Mouse (Mus musculus): ENCODE results near the gene Fkbpl. TPM values are rescaled to one million over a fixed set of nuclear protein-coding genes. Genes with fewer than 3 reads are reported as not detected.

Gene Fkbpl
- total RNA-seq, 2 experiments from 2014 or later: 11.8 to 14.8 TPM

DNA sequence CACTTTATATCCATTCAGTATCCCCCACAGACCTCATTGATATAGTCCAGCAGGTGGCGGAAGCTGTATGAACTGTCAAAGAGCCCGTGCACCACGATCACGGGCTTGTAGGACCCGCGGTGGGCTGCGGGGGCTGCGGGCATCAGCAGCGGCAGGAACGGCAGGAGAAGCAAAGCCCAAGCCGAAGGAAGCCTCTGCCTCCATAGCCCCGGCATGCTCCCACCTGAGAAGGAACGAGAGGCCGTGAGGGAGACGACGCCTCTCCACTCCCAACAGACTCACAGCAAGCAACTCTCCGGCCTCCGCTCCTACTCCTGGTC is 17.8 kb upstream of the Fkbpl start:
- peak in 1 of 2 experiments; percentile 56 for DNase-seq (ENCODE audit: low spot score in 2 of 2)

DNA sequence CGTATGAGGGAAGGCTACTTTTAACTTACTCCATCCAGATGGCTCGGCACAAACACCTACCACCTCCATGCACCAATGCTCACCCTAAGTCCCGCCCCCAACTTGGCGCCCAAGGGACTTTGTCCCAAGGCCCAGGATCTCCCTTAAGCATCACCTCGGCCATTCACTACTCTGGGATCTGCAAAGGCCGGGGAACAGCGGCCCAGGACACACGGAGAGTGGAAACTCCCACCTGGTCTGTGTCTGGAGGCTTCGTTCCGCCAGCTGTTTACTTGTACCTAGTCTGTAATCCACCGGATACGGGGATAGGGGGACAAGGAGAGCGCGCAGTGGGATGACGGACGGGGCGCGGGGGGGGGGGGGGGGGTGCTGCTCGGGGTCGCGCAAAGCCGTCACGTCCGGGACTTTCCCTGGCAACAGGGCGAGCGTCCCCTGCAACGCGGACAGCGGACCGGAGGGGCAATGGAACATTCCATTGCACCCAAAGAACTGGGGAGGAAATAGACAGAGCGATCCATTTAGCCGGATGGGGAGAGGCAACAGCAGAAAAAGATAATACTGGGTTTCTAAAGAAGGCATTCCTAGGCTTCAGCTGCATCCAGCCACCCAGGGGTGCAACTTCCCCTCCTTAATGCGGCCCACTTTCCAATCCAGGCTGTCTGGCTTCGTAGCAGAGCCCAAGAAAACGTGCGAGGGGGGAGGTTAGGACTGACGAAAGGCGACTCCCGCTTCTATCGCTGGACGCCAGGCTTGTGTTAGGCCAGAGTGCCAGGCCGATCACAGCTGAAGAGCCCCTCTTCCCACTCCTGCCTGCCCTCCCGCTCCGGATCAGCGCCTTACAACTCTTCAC is 17.2 kb upstream of the Fkbpl start:
- DNase-seq (ENCODE audit: low spot score in 2 of 2): peak; percentile 79 to 88

DNA sequence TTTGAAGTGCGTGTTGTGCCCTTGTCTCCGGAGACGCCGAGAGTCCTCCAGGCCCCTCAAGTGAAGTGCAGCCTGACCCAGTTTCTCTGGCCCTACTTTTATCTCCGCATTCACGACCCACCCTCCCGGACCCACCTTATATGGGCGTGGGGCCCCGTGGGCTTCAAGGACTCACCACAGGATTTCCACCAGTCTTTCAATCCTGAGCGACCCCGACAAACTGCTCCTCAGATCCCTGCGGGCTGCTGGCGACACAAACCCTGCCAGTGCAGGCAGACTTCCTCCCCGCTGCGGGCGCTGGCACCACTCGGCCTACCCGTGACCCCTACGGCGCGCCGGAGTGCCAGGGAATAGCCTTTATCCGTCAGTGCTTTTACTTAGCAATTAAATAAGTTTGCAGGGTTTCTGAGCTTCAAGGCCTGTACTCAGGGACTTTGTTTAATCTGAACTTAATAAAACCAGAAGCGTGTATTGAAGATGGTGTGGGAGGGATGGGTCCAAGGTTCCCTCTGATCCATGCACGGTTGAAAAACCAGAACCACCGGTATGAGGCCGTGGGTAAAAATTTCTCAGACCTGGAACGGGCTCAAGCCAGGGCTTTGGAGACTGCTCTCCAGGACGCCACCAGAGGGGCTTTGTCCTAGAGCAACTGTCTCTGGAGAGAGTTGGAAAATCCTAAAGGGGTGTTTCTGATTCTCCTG is 16.5 kb upstream of the Fkbpl start, which contains the start of gene Ppt2:
Ppt2 (minus strand) TSS at position 568 of the 701 bp plus-strand sequence.
- peak; percentile 55 to 62 for DNase-seq (ENCODE audit: low spot score in 2 of 2)

DNA sequence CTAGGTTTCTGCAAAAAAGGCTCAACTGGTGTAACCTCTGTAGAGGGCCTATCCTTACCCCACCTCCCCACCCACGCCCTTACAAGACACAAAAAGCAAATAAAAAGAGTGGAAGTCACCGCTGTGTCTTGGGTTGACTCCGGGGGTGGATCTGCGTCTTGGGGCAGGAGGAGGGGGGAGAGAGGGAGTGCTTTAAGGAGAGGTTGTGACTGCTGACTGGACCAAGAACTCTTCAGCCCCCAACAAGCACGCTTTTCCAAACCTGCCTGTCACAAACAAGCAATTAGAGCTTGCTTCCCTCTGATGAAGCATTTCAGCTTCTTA is 16.0 kb upstream of the Fkbpl start:
- no peak for DNase-seq (ENCODE audit: low spot score in 2 of 2)

DNA sequence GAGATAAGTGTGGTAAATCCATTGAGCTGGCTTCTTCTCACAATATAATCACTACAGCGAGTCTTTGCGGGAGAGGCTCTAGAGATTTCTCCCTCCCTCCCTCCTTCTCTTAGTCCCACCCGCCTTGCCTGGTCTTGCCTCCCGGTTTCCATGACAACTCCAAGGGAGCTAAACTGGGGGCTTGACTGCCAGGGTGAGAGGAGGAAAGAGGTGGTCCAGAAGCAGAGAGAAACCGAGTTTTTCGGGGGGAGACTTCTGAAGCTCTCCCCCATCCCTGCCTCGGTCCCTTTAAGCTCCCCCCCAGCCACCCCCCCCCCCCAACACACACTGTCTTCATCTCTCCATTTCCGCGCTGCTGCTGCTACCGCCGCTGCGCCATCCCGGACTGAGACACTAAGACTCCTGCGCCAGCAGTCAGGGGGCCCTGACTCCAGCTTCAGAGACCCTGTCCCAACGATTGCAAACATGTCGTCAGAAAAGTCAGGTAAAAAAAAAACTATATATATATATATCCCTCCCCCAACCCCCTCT is 15.3 kb upstream of the Fkbpl start, which contains the start of gene Prrt1:
Prrt1 (plus strand) TSS at position 313 of the 531 bp plus-strand sequence.
- DNase-seq (ENCODE audit: low spot score in 2 of 2): peak in 1 of 2 experiments; percentile 60

DNA sequence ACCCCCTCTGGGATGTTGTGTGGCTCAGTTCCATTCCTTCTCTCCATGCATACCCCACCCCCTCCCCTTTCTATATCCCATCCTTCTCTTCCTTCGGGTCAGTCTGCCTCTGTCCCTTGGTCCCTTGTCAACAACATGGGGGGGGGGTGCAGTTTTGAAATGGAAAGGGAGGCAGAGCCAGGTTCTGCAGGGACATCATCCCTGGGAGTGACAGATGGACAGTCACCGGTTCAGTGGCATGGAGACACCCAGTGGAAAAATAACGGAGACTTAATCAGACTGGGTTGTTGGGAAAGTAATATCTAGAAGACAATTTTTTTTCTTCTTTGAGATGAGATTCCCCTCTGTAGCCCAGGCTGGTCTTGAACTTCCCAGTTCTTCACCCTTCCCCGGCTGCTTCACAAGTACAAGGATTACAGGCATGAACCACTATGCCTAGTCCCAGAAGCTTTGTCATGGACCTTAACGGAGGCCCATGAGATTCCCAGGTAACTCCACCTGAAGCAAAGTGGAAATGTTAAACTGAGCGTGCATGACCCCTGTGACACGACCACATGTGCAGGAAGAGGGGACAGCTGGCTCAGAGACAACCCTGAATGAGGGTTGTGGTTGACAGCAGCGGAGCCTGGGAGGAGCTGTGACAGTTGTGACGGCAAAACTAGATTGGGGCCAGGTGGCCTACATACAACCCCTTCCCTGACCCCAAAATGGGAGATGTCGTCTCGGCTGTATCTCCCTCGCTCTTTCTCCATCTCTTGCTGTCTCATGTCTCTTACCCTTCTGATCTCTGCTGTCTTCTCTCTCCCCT is 14.6 kb upstream of the Fkbpl start:
- DNase-seq (ENCODE audit: low spot score in 2 of 2): no peak

DNA sequence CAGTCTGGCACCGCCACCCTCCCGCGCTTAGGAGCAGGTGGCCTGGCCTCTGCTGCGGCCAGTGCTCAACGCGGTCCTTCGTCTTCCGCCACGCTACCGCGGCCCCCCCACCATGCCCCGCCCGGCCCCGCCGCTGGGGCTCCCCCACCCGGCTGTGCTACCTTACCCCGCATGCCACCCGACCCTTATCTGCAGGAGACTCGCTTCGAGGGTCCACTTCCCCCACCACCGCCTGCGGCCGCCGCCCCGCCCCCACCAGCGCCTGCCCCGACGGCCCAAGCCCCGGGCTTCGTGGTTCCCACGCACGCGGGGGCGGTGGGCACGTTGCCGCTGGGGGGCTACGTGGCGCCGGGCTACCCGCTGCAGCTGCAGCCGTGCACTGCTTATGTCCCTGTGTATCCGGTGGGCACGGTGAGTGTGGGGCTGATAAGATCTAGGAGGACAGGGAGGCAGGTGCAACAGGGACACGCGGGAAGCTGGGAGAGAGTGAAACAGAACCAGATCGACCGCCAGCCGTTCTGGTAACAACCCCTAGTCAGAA is 13.7 kb upstream of the Fkbpl start:
- peak in 1 of 2 experiments; percentile 57 for DNase-seq (ENCODE audit: low spot score in 2 of 2)

DNA sequence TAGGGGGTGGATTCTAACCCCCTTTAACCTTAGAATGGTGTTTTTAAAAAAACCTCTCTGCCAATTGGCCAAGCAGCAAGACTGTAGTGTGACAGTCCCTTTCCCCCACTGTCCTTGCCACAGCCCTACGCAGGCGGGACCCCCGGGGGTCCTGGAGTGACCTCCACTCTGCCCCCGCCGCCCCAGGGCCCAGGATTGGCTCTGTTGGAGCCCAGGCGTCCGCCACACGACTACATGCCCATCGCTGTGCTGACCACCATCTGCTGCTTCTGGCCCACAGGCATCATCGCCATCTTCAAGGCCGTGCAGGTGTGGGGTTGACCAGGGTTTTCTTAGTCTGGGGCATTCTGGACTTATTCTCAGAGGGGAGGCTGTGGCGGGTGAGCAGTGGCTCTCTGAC is 12.9 kb upstream of the Fkbpl start:
- DNase-seq (ENCODE audit: low spot score in 2 of 2): no peak

DNA sequence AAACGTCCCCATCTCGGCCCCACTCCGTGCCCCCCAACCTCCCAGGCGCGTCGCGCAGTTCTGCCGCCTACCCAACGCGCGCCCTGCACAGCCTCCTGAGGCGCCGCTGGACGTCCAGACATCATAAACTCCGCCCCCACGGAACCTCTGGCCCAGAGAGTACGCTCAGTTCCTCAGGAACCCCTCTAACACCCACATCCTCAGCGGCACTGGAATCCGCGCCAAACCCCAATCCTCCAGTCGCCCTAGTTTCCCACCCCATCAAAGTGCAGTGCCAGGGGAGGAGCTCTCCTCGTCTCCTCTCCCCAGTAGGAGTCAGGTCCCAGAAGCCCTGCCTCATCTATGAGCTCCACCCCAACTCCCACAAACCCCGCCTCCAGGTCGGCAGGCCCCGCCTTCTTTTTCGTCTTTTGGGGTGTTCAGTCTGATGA is 12.3 kb upstream of the Fkbpl start:
- peak; percentile 79 to 85 for DNase-seq (ENCODE audit: low spot score in 2 of 2)

DNA sequence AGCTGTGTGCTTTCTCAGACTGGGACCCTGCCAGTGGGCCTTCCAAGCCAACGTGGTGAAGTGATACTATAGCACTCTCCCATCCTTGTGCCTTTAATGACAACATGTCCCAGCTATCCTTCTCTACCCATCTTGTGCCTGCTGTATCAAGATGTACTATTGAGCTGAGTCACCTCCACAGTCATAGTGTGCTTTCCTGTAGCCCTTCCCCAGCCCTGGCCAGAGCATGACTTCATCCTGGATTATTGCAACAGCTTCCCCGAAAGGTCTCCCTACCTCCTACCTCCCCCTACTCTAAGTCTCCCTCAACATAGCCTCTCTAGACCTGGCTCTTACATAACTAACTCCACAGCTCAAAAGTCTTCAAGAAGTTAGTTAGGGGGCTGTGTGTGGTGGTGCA is 8.9 kb upstream of the Fkbpl start:
- no peak for DNase-seq (ENCODE audit: low spot score in 2 of 2)

DNA sequence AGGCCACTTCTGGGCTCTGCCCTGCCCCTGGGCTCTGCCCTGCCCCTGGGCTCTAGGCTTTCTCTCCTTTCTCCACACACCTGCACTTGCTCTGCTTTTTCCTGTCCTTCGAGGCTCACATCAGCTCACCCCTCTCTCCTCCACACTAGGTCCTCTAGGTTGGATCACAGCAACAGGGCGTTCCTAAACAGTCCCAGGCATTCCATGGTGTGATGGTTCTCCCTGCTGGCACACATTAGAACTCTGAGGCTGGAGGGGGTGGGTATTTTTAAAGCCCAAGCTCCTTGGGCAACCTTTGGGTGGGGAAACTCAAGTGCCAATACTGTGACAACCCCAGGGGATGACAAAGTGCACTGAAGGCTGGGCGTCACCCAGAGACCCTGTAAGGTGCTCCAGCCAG is 7.1 kb upstream of the Fkbpl start:
- DNase-seq (ENCODE audit: low spot score in 2 of 2): no peak

DNA sequence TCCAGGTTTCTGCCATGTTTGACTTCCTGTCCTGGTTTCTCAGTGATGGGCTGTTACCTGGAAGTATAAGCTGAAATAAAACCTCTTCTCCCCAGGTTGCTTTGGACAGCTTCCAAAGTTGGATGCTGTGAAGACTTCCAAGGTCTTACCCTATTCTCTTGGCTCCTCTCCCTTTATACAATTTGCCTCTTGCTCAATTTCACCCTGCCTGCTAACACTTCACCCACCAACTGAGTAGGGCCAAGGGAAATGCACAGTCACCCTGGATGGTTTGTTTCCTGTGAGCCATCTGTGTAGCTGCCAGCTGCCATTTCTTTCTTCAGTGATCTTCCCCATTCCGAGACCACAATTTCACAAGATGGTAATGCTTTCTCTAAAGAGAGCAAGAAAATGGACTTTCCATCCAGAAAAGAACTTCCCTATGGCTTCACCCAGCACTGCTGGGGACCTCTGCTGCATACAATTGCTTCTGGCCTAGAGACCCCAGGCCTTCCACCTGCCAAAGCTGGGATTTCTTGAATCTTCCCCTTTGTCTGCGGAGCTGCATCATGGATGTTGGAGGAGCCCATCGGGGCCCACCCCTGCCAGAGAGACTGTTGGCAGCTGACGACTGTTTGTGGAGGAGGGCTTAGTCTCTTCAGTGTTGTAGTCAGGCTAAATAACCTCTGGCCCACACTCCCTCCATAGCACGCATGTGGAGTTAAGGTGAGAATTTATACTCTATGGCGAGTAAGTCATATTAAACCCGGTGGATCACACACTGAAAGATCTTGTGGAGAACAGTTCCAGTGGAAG is 4.9 kb upstream of the Fkbpl start:
- no peak for DNase-seq (ENCODE audit: low spot score in 2 of 2)

DNA sequence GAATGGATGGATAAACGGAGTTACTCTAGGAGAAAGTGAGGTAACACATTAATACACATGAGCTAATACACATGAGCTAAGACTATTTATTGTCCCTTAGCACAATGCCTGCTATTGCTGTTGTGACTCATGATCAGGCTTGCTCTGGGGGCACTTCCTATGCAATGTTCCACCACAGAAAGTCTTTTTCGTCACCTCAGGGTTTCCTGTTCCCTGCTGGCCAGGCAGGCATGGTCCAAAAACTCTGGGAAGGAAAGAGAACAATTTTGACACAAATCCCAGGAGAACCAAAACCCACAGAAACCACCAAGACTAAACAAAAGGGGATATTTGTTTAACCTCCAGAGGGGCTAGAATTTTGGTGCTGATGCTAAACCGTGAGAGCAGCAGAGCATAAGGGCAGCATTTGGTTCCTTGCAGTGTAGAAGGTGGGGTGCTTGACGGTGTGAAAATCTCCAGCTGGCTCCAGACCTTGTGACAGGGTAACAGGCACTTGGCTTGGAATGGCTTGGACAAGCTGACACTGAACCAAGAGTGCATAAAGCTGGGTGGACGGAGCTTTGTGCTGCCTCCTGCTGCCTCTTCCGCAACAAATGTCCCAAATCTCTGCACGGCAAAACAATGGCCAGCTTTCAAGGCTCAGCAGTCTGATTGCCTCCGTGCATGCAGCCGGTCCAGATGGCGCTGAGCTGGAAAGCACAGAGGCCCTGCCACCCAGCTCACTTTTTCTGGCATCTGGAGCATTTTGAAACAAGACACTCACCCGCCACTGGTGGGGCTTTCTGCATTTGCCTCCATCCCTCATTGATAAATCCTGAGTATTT is 3.6 kb upstream of the Fkbpl start:
- peak; percentile 58 to 63 for DNase-seq (ENCODE audit: low spot score in 2 of 2)

DNA sequence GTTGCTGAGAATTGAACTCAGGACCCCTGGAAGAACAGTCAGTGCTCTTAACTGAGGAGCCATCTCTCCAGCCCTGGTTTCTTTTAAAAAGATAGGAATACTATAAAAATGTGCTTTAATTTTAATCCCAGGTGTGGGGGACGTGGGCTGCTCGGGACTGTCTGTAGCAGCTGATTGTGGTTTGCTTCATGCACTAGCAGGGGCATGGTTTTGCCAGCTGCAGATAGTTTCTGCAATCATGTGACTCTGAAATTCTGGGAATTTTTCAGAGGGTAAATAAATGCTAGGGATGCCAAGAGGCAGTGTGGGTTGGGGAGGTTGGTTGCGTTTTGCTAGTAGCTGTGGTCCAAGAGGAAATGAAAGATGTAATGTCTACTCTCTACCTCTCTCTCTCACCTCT is 2.6 kb upstream of the Fkbpl start:
- no peak for DNase-seq (ENCODE audit: low spot score in 2 of 2)

DNA sequence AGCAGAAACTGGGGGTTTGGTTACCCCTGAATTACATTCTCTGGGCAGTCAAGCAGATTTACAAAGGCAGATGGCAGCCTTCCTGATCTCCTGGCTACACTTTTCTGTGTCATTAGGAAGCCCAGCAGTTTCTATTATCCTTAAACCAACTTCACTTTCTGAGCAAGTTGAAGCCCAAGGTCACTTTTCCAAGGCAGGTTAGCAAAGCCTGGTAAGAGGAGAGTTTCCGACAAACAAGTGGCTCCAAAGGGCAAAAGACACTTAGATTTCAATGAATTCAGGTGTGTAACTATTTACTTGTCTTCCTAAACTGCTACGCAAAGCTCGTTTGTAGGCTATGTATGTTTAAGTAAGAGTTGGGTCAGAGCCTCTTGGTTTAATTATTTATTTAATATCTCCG is 1.2 kb upstream of the Fkbpl start:
- DNase-seq (ENCODE audit: low spot score in 2 of 2): no peak

DNA sequence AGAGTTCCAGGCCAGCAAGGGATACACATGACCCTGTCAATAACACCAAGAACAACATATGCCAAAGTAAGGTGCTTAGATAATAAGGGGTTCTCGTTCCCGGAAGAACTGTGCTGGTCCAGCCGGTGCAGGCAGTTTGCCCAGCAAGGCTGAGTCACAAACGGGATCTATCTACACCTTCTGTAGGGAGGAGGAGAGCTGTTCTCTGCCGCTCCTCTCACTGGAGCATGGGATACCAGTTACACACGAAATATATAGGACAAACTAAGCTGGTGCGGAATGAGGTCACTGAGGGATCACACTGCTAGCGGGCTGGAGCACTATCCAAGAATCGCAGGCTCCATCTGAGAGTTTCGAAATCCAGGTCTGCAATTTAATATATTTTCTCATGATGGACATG is 620 bp upstream of the Fkbpl start:
- peak; percentile 9 to 30 for DNase-seq (ENCODE audit: low spot score in 2 of 2)

DNA sequence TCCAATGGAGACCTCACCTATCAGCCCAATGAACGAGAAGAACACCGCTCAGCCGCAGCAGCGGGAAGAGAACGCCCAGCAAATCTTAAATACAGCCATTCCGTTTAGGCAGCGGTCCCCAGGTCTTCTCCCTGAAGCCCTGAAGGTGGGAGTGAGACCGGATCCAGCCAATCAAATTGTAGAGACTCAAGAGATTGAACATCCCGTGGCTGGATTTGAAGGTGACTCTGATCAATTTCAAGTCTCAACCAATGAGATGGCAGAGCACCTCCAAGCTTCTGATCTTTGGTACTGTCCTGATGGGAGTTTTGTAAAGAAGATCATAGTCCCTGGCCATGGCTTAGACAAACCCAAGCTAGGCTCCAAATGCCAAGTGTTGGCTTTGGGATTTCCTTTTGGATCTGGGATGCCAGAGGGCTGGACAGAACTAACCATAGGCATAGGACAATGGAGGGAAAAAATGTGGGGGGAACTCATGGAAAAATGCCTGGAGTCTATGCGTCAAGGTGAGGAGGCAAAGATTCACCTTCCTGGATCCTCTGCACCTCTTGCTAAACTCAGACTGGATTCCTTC is 779 bp downstream of the Fkbpl start:
- peak in 1 of 2 experiments; percentile 16 for DNase-seq (ENCODE audit: low spot score in 2 of 2)

DNA sequence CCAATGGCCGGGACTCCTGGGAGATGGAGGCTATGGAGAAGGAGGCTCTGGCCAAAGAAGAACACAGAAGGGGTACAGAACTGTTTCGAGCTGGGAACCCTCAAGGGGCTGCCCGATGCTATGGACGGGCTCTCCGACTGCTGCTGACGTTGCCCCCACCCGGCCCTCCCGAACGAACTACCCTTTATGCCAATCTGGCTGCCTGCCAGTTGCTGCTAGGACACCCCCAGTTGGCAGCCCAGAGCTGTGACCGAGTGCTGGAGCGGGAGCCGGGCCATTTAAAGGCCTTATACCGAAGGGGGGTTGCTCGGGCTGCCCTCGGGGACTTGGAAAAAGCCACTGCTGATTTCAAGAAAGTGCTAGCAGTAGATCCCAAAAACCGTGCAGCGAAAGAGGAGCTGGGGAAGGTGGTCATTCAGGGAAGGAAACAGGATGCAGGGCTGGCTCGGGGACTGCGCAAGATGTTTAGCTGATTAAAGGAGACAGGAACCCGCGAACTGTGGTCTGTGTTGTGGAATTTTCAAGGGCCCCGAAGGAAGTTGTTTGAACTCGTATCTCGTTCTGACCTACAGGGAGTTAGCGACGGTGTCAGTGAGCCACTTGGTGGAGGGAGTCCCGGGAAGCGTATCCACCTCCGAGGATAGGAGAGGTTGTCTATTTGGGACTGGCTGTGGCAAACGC is 1.4 kb downstream of the Fkbpl start:
- DNase-seq (ENCODE audit: low spot score in 2 of 2): peak in 1 of 2 experiments; percentile 18
